Mouse (Mus musculus) thymus, adult 2 months (tissue): ENCODE measurements around the gene Car12. TPM values are rescaled to one million over a fixed set of nuclear protein-coding genes. Genes with fewer than 3 reads are reported as not detected.

Source experiments
- DNase-seq: peaks from one replicate; pipeline ENCODE4 v3.0.0; 2021
- H3K27ac ChIP-seq: fragments of 200-500 bp; 2 replicates; pipeline ENCODE4 v1.5.1; 2012; ENCODE audit warnings: low read length, control low read depth; ENCODE audit not compliant: control insufficient read depth, insufficient read depth
- H3K27me3 ChIP-seq: fragments of 200-500 bp; 2 replicates; pipeline ENCODE4 v1.6.1; 2012; ENCODE audit warnings: mild to moderate bottlenecking, low read length, moderate library complexity, mixed read lengths; ENCODE audit not compliant: control insufficient read depth, insufficient read depth
- H3K36me3 ChIP-seq: fragments of 200-500 bp; 2 replicates; pipeline ENCODE4 v1.6.1; 2012; ENCODE audit warnings: mild to moderate bottlenecking, low read length, moderate library complexity; ENCODE audit not compliant: control insufficient read depth, insufficient read depth
- H3K4me1 ChIP-seq: fragments of 200-500 bp; replicated peaks from 2 replicates; pipeline ENCODE4 v1.6.1; 2012; ENCODE audit warnings: low read length; ENCODE audit not compliant: control insufficient read depth, insufficient read depth
- H3K4me3 ChIP-seq: fragments of 200-500 bp; 2 replicates; pipeline ENCODE4 v1.5.1; 2012; ENCODE audit warnings: mild to moderate bottlenecking, low read length, control low read depth, moderate library complexity; ENCODE audit not compliant: control insufficient read depth, insufficient read depth
- CTCF ChIP-seq: fragments of 200-500 bp; IDR thresholded peaks from 2 replicates; pipeline ENCODE4 v1.5.1; 2012; ENCODE audit warnings: mild to moderate bottlenecking, control low read depth, low read length, moderate library complexity, borderline replicate concordance; ENCODE audit not compliant: control insufficient read depth, poor library complexity, insufficient read depth; ENCODE audit errors: extremely low read depth
- POLR2A ChIP-seq: fragments of 200-500 bp; IDR thresholded peaks from 2 replicates; pipeline ENCODE4 v1.6.1; 2012; ENCODE audit warnings: mild to moderate bottlenecking, low read length, control low read depth, moderate library complexity; ENCODE audit not compliant: control insufficient read depth, poor library complexity, insufficient read depth; ENCODE audit errors: extremely low read depth
- WGBS: fragments of 180-500 bp; shearing (Covaris S2); methylation state at CpG from one replicate; pipeline ENCODE4 v1.1.7; 2018; 5-methylcytosine and 5-hydroxymethylcytosine counted together
- polyA plus RNA-seq: library from polyadenylated mRNA; depleted of rRNA; stranded (reverse); fragments of >200 nt; gene quantifications from 2 replicates; pipeline ENCODE4 v1.2.3, GENCODE M21; 2012

Car12 gene
- polyA plus RNA-seq, 1 experiment: 4.9 TPM

DNA sequence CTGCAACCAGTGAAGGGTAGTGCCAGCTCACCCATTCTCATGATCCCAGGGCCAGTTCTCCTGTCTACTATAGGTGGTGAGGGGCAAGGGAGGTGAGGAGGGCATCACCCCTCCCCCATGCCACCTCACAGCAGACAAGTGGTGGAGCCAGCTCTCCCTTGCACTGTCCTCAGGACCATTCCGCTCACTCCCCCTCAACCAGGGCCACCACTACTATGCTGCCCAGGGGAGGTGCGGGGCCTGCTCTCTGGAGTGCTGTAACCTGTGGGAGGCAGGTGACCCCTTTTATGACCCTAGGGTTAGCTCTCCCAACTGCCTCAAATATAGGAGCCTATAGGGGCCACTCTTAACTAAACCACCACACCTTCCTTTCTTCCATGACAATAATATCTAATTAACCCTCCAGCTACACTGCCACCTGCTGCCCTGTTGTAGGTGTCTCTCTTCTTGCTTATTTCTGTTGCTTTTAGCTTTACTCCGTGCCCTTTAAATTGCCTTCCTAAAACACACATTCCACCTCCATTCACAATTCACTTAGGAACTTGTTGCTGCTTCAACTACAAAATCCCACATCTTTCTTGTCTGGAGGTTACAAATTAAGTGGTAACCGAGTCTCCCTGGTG is 21.7 kb upstream of the Car12 start:
- TF ChIP-seq POLR2A: no peak
- TF ChIP-seq CTCF: no peak
- Histone ChIP-seq H3K4me3 (no peak overlapping the region), H3K4me1 (no peaks in the 10 kb centered on the region), H3K27ac (no peak overlapping the region), H3K27me3 (no peaks in the 10 kb centered on the region), H3K36me3 (no peaks in the 10 kb centered on the region)
- WGBS: 86% methylated on average over 4 of the region's 4 CpGs
- DNase-seq: peak; percentile 39

DNA sequence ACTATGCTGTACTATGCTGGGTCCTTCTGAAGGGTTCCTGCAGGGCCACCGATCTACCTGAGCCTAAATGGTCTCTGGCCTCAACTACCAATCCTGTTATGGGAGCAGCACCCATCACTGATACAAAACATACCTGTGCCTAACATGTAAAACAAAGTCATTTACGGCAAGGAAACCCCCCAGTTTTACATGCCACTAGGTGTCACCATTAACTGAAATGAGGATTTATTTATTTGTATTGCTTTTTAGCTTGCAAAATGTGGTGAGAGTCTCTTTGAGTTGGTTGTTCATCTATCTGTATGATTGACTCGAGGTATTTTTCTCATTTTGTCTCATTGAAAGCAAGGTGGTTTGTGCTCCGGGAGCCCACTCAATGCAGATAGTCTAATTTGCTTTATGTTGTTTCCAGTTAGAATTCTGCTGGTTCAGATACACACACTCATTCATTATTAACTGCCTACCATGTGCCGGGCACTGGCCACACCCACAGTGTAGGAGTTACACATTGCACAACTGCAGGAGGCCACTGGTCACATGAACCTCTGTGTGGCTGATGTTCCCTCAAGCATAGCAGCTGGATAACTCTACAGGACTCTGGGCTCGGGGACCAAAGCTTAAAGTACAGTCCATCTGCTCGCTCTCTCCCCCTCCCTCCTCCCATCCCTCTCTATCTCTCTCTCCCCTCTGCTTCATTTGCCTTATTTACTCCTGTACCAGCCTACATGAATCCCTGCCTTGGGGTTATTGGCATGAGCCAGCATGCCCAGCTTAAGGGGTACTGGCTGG is 15.9 kb upstream of the Car12 start:
- Histone ChIP-seq H3K4me1 (no peaks in the 10 kb centered on the region), H3K27me3 (no peaks in the 10 kb centered on the region), H3K36me3 (no peaks in the 10 kb centered on the region), H3K27ac (no peak overlapping the region), H3K4me3 (no peak overlapping the region)
- DNase-seq: no peak
- TF ChIP-seq CTCF (no peak), POLR2A (no peak)
- WGBS: 87% methylated on average over 7 of the region's 7 CpGs

DNA sequence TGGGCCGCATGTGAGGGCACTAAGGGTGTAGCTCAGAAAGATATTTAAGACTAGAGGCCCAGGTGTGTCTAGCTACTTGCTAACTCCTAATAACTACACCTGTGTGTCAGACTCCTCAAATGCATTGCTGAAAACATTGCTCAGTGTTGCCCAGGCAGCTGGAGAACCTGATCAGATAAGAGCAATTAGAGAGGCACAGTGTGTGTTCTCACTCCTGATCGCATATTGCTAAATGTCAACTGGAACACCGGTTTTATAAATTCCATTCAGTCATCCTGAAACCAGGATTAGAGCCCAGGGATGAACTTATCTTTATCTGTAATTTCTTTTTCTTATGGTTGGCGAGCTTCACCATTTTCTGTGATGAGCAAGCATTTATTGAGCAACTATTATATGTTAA is 13.7 kb upstream of the Car12 start:
- no peaks in the 10 kb centered on the region for H3K4me1 ChIP-seq
- TF ChIP-seq POLR2A (no peak), CTCF (no peak)
- no peaks in the 10 kb centered on the region for H3K27me3 ChIP-seq
- no peaks in the 10 kb centered on the region for H3K36me3 ChIP-seq
- DNase-seq: no peak
- H3K4me3 ChIP-seq: no peak overlapping the region
- WGBS: 95% methylated on average over 4 of the region's 4 CpGs
- H3K27ac ChIP-seq: no peak overlapping the region

DNA sequence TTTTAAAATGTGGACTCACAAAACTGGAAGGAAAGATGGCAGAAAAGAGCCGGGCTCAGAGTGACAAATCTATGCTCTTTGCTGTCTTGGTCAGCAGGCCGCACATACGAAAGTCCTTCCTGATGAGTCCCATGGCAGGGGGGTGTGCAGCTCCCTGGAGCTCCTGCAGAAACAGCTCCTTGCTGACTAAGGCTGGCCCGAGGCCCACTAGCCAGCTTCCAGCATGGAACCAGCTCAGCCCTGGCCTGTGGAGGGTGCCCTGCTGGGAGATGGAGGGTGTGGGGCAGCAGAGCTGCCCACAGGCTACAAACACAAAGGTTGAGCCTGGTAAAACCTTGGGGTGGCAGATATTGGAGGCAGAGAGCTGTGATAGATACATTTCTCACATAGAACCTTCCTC is 10.5 kb upstream of the Car12 start:
- DNase-seq: no peak
- TF ChIP-seq POLR2A (no peak), CTCF (no peak)
- 98% methylated on average over 4 of the region's 4 CpGs for WGBS

DNA sequence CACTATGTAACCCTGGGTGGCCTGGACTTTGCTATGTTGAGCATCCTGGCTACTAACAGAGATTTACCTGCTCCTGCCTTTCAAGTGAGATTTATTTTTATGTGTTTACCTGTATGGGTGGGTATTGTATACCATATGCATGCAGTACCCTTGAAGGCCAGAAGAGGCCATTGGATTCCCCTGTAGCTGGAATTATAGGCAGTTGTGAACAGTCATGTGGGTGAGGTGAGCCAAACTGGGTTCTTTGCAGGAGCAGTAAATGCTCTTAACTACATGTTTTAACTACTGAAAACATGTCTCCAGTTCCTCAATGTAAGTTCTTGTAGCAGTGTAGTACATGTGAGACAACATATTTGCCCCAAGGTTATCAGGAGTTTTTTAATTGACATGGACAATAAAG is 8.1 kb upstream of the Car12 start:
- Histone ChIP-seq H3K27me3 (no peaks in the 10 kb centered on the region), H3K36me3 (no peaks in the 10 kb centered on the region), H3K4me1 (no peaks in the 10 kb centered on the region; the same call in 1 of the 2 replicates), H3K27ac (no peak overlapping the region), H3K4me3 (no peak overlapping the region)
- no peak for TF ChIP-seq POLR2A
- peak; percentile 9 for DNase-seq

More for the DNA sequence above, 10.5 kb upstream of the Car12 start:
- Histone ChIP-seq H3K4me3 (no peak overlapping the region), H3K4me1 (no peaks in the 10 kb centered on the region; the same call in 1 of the 2 replicates), H3K27ac (no peak overlapping the region), H3K36me3 (no peaks in the 10 kb centered on the region), H3K27me3 (no peaks in the 10 kb centered on the region)

DNA sequence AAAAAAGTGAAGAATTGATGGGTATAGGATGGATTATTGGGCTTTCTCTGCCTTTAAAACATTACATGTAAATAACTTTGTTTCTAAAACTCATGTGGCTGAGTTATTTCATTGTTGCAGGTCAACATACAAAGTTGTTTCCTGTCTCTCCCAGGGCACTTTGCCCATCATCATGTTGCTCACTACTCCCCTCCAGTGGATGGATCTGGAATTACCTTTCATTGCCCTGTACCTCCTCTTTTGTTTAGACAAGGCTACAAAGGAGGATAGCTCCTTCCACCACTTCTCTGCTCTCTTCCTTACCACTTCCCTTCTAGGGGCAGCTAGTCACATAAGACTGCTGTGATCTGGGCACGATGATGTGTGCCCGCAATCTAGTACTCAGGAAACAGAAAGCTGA is 7.7 kb upstream of the Car12 start:
- Histone ChIP-seq H3K4me1 (no peaks in the 10 kb centered on the region; the same call in 1 of the 2 replicates), H3K4me3 (no peak overlapping the region), H3K27me3 (no peaks in the 10 kb centered on the region), H3K36me3 (no peaks in the 10 kb centered on the region), H3K27ac (no peak overlapping the region)
- no peak for TF ChIP-seq POLR2A
- DNase-seq: peak; percentile 94
- 8% methylated on average over 2 of the region's 2 CpGs for WGBS
